Mouse (Mus musculus) left cerebral cortex, postnatal 4 days (tissue): ENCODE measurements at regions not wholly inside any gene's neighbourhood (a gene's known extent, or its start where the extent isn't known, plus 50 kb on each side); places are given as distances from the start of the nearest gene placed in this dataset.

Source experiments
- DNase-seq: peaks from one replicate; pipeline ENCODE4 v3.0.0-alpha.2; 2022
- intact Hi-C: fragments of 180-260 bp; cut with DNase I; formaldehyde crosslinking; loops from one replicate; pipeline ENCODE4 v1.15.1; 2025

GRCm38 (mm10) chr8:75353786-75354185 lies 52.6 kb downstream of the Gm10358 start:
- intact Hi-C loops = loop anchor here (10.0 kb wide), 1 partner anchor 1961 kb away; no protein-coding TSS in a partner anchor
- no peak for DNase-seq

GRCm38 (mm10) chr8:75350141-75350540 lies 56.2 kb downstream of the Gm10358 start:
- DNase-seq = no peak
- intact Hi-C loops = loop anchor here (10.0 kb wide), 1 partner anchor 1965 kb away; no protein-coding TSS in a partner anchor

GRCm38 (mm10) chr8:75348047-75348446 lies 58.3 kb downstream of the Gm10358 start:
- no peak for DNase-seq
- intact Hi-C loops = no loop called here

GRCm38 (mm10) chr8:75320614-75321013 lies 85.8 kb downstream of the Gm10358 start:
- no peak for DNase-seq
- intact Hi-C loops = no loop called here

- no peak for DNase-seq
- intact Hi-C loops = no loop called here
Measured at GRCm38 (mm10) chr8:75318526-75318925, 87.9 kb downstream of the Gm10358 start.

GRCm38 (mm10) chr8:75315886-75316285 lies 90.5 kb downstream of the Gm10358 start:
- intact Hi-C loops = no loop called here
- peak; percentile 47 for DNase-seq

- intact Hi-C loops = no loop called here
Measured at GRCm38 (mm10) chr8:75309463-75309862, 95.7 kb downstream of the Rasd2 start.

GRCm38 (mm10) chr8:75291921-75292320 lies 78.2 kb downstream of the Rasd2 start:
- intact Hi-C loops = no loop called here
- DNase-seq = no peak

More at GRCm38 (mm10) chr8:75309463-75309862, 95.7 kb downstream of the Rasd2 start:
- no peak for DNase-seq

GRCm38 (mm10) chr8:75289933-75290332 lies 76.2 kb downstream of the Rasd2 start:
- DNase-seq = no peak

More at GRCm38 (mm10) chr8:75289933-75290332, 76.2 kb downstream of the Rasd2 start:
- intact Hi-C loops = no loop called here
